Mouse (Mus musculus) mammary gland, adult 2 months (tissue): Measurements from ENCODE around the gene Rab34. TPM values are rescaled to one million over a fixed set of nuclear protein-coding genes. Genes with fewer than 3 reads are reported as not detected.

Experiments
- polyA plus RNA-seq: library from polyadenylated mRNA; depleted of rRNA; stranded (reverse); fragments of >200 nt; gene quantifications from 2 replicates; pipeline ENCODE4 v1.2.3, GENCODE M21; 2012; ENCODE audit warnings: low replicate concordance; rRNA removed

The Rab34 gene
- 98.3 and 206 TPM in 2 replicates for polyA plus RNA-seq

DNA sequence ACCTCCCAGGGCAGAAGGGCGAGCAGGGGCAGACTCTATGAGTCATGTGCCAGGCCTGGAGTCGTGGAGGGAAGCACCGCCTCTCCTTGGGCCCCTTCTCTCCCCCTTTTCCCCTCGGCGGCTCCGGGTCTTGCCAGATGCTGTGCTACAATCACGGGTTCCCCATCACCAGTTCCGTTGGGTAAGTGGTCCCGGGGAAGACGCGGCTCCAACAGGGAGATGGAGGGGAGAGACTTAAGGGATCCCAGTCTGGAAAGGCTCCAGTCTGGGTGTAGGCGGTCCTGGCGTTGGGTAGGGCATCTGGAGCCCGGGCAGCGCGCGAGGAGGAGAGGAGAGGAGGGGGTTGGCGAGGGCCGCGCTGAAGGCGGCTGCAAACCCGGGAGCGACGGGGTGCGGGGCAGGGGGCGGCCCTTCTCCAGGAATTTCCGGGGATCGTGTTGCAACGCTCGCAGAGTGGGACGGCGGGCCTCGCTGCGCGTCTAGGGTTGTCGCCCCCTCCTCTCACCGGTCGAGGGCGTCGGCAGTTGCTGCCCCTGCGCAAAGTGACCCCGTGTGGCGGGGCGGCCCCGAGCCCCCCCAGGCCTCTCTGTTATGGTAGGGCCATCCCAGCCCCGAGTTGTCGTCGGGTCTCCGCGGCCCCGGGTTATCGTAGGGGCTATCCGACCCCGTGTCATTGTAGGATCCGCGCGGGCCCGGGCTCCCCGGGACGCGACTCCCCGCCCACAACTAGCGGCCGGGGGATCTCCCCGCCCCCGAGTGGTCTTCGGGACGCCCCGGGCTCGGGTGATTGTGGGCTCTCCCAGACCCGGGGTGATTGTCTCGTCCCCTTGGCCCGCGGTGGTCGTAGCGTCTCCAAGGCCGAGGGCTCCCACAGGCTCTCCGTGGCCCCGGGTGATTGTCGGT is at the start of gene Rab34:
TSS of gene Rab34 (plus strand) at position 100 of the 903 bp plus-strand sequence.

DNA sequence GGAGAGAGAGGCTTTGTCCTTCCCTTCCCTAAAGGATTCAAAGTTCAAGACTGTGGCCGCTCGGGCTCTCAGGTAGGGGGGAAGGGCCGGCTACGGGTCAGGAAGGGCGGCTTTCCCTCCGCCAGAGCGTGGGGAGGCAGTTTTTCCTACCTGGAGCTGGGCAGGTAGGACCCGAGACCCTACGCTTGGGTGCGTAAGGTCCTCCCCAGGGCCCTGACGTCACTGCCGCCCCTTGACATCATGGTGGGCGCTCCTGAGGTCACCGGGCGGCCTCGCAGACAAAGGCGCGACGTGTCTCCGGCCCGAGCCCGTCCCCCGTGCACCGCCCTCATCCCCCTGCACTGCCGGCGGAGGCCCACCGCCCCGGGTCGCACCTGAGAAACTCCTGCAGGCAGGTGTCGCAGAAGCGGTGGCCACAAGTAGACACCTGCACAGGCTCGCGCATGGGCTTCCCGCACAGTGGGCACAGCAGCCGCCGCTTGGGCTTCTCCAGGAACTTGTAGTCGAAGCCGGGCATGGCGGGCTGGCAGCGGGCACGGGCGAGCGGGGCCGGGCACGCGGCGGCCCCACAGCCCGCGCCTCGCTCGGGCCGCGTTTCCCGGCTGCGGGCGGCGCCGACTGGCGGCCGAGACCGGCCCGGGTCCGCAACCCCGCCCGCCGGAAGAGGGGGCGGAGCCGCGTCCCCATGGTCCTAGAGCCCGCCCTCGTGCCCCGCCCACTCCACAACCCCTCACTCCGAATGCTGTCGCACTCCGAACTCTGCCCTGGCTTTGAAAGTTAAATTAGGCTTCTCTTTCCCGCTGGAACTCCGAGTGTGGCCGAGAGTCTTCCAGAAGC is 23.1 kb upstream of the Rab34 start, which contains the start of gene Traf4:
TSS of gene Traf4 (minus strand) at position 666 of the 837 bp plus-strand sequence.

DNA sequence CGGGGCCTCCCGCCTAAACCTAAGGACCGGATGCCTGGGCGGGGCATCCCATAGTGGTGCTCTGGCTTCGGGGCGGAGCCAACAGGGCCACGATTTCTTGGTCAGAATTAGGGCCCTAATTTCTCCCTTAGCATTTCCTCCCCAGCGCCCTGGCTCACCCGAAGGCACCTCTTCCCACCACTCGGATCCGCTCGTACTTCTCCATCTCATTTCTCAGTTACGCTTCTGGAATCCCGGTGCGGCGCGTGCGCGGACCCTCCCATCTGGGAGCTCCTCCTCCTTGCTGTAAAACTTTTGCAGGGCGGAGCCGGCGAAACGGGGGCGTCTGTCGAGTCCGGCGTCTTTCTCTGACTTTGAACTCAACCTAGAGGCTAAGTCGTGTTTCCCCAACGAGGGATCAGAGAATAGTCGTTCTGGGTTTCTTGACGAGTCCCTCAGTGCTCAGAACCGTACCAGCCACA is 11.8 kb upstream of the Rab34 start, which contains the start of the genes Nek8 and Tlcd1:
TSS of gene Nek8 (minus strand) at position 274 of the 461 bp plus-strand sequence.
TSS of gene Tlcd1 (plus strand) at position 310 of the 461 bp plus-strand sequence.

DNA sequence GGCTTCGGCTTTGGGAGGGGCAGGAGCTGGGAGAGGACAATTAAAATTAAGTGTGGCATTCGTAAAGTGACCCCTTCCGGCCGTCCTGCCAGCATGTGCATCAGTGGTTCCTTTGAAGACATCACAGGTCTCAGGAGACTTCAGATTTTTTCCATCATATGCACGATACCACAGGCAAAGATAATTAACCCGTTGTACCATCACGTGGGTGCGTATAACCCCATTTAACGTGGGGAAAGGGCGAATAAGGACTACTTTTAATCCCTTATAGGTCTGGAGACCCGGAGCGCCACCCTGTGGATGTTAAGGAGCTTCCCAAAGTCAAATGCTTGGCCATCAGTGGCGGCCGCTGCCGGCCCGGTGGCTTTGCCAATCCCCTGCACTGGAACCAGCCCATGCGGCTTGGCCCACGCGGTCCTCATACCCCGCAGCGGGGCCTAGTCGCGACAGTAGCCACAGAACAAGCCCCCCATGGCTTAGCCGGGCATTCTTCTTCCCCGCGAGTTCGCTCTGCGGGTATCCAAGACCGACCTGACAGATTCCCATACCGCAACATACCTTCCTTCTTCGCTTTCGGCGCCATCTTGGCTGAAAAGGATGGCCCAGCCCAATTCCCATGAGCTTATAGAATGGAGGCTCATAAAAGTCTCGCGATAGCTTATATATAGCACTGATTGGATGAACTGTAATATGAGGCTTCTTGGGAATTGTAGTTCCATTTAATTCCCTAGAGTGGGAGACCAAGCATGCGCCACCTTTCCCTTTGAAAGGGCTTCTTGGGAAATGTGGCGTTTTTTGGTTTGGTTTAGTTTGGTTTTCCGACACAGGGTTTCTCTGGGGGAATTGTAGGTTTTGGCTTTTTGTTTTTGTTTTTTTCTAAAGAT is 5.0 kb upstream of the Rab34 start, which contains the start of gene Rpl23a:
TSS of gene Rpl23a (minus strand) at position 624 of the 884 bp plus-strand sequence.

DNA sequence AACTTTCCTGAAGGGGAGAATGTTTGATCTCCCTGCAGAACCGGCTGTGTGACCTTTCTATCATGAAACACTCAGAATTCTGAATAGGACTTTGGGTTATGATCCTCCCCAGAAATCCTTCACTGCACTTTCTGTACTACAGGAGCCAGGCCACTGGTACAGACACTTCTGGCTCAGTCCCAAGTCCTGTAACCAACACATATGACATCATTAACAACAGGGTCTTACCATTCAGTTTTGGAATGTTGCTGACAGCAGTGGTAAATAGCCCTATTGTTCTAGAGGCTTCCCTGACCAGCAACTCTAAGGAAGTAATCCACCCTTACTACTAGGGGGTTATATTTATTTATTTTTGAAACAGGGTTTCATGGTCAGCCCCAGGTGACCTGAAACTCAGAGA is 4.9 kb downstream of the Rab34 start, which contains the start of gene Proca1:
TSS of gene Proca1 (plus strand) at position 280 of the 400 bp plus-strand sequence.

Other genes starting within 250 kb of the Rab34 start
- gene Phf12, start 205.7 kb upstream of the Rab34 start, polyA plus RNA-seq = 37.3 and 77.4 TPM in 2 replicates
- 3.6 and 4.5 TPM in 2 replicates for gene Dhrs13, start 156.2 kb upstream of the Rab34 start, polyA plus RNA-seq
- 111 and 198 TPM in 2 replicates for gene Flot2, start 150.5 kb upstream of the Rab34 start, polyA plus RNA-seq
- 34.6 and 57.5 TPM in 2 replicates for gene Eral1, start 108.0 kb upstream of the Rab34 start, polyA plus RNA-seq
- 16.2 and 28.6 TPM in 2 replicates for gene Fam222b, start 93.8 kb upstream of the Rab34 start, polyA plus RNA-seq
- 63.0 and 125 TPM in 2 replicates for gene Traf4, start 22.8 kb upstream of the Rab34 start, polyA plus RNA-seq
- 21.0 and 21.1 TPM in 2 replicates for gene Nek8, start 11.8 kb upstream of the Rab34 start, polyA plus RNA-seq
- gene Tlcd1, start 11.7 kb upstream of the Rab34 start, polyA plus RNA-seq = 120 and 266 TPM in 2 replicates
- 123 and 258 TPM in 2 replicates for gene Rpl23a, start 4.8 kb upstream of the Rab34 start, polyA plus RNA-seq
- 3.4 and 6.1 TPM in 2 replicates for gene Proca1, start 5.0 kb downstream of the Rab34 start, polyA plus RNA-seq
- 74.7 and 130 TPM in 2 replicates for gene Sdf2, start 57.3 kb downstream of the Rab34 start, polyA plus RNA-seq
- 16.2 and 27.0 TPM in 2 replicates for gene Supt6, start 57.6 kb downstream of the Rab34 start, polyA plus RNA-seq
- gene 2610507B11Rik, start 73.3 kb downstream of the Rab34 start, polyA plus RNA-seq = 69.1 and 142 TPM in 2 replicates
- gene BC030499, start 102.4 kb downstream of the Rab34 start, polyA plus RNA-seq = 0.10 and 0.50 TPM in 2 replicates
- gene Spag5, start 113.1 kb downstream of the Rab34 start, polyA plus RNA-seq = 1.6 and 2.6 TPM in 2 replicates
- 18.0 and 27.1 TPM in 2 replicates for gene Aldoc, start 134.5 kb downstream of the Rab34 start, polyA plus RNA-seq
- gene Pigs, start 140.0 kb downstream of the Rab34 start, polyA plus RNA-seq = 87.7 and 99.7 TPM in 2 replicates
- 92.2 and 115 TPM in 2 replicates for gene Unc119, start 155.1 kb downstream of the Rab34 start, polyA plus RNA-seq
- gene Foxn1, start 198.1 kb downstream of the Rab34 start, polyA plus RNA-seq = 0.04 and 0.24 TPM in 2 replicates
- 0.45 and 0.98 TPM in 2 replicates for gene Slc13a2, start 233.8 kb downstream of the Rab34 start, polyA plus RNA-seq